Mouse (Mus musculus) erythroid progenitor cell, adult 5-6 weeks (primary cell): ENCODE measurements around the gene Slc6a1. TPM values are rescaled to one million over a fixed set of nuclear protein-coding genes. Genes with fewer than 3 reads are reported as not detected.

Experiments
- ATAC-seq: replicated peaks from 2 replicates; pipeline ENCODE4 v1.8.0; 2016; ENCODE audit warnings: moderate number of reproducible peaks, mild to moderate bottlenecking, moderate TSS enrichment, inconsistent platforms; ENCODE audit not compliant: poor library complexity, low FRiP score, severe bottlenecking
- total RNA-seq, 2 experiments: library from RNA; stranded (forward) in 1 of 2; stranded (reverse) in 1 of 2; fragments of 150-400 nt in 1 of 2; fragments of 186-747, 209-891 nt in 1 of 2; gene quantifications; 2 replicates each; pipeline versions ENCODE4 v1.2.3 to v1.2.4; 2015 to 2017; ENCODE audit warnings: low replicate concordance in 2 of 2

The Slc6a1 gene
- total RNA-seq, 2 experiments from 2014 or later, result 1.3 TPM; not detected in 1

GRCm38 (mm10) chr6:114285424-114285823 lies 3.0 kb downstream of the Slc6a1 start:
- no peak for ATAC-seq

GRCm38 (mm10) chr6:114289106-114289505 lies 6.7 kb downstream of the Slc6a1 start:
- ATAC-seq, result no peak

- no peak for ATAC-seq
Measured at GRCm38 (mm10) chr6:114290184-114290583, 7.7 kb downstream of the Slc6a1 start.

- ATAC-seq, result no peak
Measured at GRCm38 (mm10) chr6:114290929-114291328, 8.5 kb downstream of the Slc6a1 start.

GRCm38 (mm10) chr6:114291396-114291795 lies 9.0 kb downstream of the Slc6a1 start:
- no peak for ATAC-seq

- ATAC-seq, result no peak
Measured at GRCm38 (mm10) chr6:114293511-114293910, 11.1 kb downstream of the Slc6a1 start.

- no peak for ATAC-seq
Measured at GRCm38 (mm10) chr6:114295086-114295485, 12.7 kb downstream of the Slc6a1 start.

- ATAC-seq, result no peak
Measured at GRCm38 (mm10) chr6:114297260-114298002, 15.0 kb downstream of the Slc6a1 start.

GRCm38 (mm10) chr6:114299699-114300098 lies 17.3 kb downstream of the Slc6a1 start:
- ATAC-seq, result no peak

GRCm38 (mm10) chr6:114300737-114301136 lies 18.3 kb downstream of the Slc6a1 start:
- no peak for ATAC-seq

- ATAC-seq, result no peak
Measured at GRCm38 (mm10) chr6:114304668-114305067, 22.2 kb downstream of the Slc6a1 start.

- no peak for ATAC-seq
Measured at GRCm38 (mm10) chr6:114320511-114320910, 38.1 kb downstream of the Slc6a1 start.

- ATAC-seq, result no peak
Measured at GRCm38 (mm10) chr6:114321146-114321545, 38.7 kb downstream of the Slc6a1 start.

GRCm38 (mm10) chr6:114322914-114323313 lies 40.5 kb downstream of the Slc6a1 start:
- no peak for ATAC-seq

GRCm38 (mm10) chr6:114324808-114325207 lies 42.4 kb downstream of the Slc6a1 start:
- no peak for ATAC-seq

GRCm38 (mm10) chr6:114329597-114330470 lies 47.4 kb downstream of the Slc6a1 start:
- ATAC-seq, result no peak

- no peak for ATAC-seq
Measured at GRCm38 (mm10) chr6:114331926-114332325, 49.5 kb downstream of the Slc6a1 start.

- no peak for ATAC-seq
Measured at GRCm38 (mm10) chr6:114336128-114336943, 53.9 kb downstream of the Slc6a1 start.

- no peak for ATAC-seq
Measured at GRCm38 (mm10) chr6:114336944-114337215, 54.4 kb downstream of the Slc6a1 start.

GRCm38 (mm10) chr6:114341381-114341780 lies 58.9 kb downstream of the Slc6a1 start:
- ATAC-seq, result peak; percentile 60; the same call in 1 of the 2 replicates
